Mouse (Mus musculus) embryo, embryonic 11.5 days (tissue): ENCODE results near the gene Lmntd2.
"Not testable (repeated sequence)": the region's sequence is repeated elsewhere in the genome, so short reads cannot be mapped to it uniquely, and the experiment has no call there.

ENCODE experiments used
- DNase-seq: peaks from one replicate; pipeline ENCODE4 v3.0.0-alpha.2; 2012; ENCODE audit warnings: low read depth, low spot score

Gene Lmntd2

DNA sequence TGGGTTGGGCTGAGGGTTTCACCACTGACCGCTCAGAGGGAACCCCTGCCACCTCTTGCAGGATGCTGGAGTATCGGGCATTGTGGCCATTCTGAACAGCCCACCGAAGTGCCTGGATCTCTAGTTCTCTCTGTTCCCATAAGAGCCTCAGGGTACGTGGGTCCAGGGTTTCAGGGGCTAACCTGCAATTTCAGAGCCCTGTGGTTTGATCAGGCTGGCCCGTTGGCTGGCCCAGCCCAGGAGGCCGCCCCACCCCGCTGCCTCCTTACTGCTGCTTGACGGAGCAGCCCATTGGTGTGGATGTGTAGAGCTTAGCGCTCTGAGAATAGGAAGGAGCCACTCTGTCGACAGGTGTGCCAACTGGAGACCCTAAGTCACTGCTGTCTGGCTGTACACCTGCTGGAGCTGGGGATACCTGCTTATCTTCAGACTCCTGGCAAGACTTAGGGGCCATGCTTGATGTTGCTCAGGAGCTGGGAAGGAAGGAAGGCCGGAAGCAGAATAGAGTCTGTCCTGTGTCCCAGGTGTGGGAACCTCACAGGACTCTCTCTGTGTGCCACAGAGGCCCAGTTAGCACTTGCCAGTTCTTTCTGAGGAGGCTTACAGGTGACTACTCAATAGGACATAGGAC lies at the start of gene Lmntd2:
Gene Lmntd2 (minus strand): TSS at position 476 of the 631 bp plus-strand sequence.
- no peak for DNase-seq

DNA sequence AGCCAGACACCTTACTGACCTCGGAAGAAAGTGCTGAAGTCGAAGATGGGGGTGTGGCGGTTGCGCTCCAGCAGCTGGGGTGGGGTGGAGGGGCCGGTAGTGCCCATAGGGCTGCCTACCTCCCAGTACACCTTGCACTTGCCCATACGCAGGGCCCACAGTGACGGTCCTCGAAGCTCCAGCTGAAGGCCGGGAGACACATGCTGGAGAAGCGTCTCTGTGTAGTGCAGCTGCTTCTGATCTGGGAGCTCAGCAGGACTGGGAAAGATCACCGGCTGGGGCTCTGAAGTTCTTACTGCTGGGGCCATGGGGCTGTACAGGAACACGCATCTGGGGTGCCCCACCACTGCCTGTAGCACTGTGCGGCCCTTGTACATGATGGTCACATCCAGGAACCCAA lies 49.8 kb upstream of the Lmntd2 start:
- DNase-seq = no peak

DNA sequence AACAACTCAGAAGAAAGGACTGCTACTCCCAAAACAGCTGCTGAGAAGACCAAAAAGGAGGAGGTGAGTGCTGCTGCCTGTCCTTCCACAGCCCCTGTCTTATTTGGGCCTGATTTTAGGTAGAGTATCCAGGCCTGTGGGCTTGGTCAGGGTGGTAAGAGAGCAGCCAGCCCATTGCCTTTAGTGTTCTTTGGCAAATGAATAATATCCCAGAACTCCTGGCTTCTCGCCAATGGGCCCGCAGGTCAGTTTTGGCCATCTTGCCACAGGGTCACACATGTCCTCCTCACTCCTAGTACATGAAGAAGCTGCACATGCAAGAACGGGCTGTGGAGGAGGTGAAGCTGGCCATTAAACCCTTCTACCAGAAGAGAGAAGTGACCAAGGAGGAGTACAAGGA lies 47.6 kb upstream of the Lmntd2 start:
- no peak for DNase-seq

DNA sequence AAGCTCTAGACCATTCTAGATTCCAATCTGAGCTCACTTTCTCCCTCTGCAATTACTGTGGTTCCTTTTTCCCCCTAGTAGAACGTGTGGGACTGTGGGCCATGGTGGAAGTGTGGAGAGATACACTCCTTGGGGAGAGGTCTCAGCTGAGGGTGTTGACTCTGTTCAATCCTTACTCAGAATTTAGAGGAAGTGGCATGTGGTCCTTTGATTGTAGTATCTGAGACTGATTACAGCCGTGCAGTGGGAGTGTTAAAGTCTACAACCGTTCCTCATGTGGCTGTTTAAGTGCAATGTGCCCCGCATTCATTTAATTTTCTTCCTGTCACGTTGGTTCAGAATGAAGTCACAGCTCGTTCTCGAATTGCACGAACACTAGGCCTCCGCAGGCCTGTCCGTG lies 42.3 kb upstream of the Lmntd2 start:
- no peak for DNase-seq

DNA sequence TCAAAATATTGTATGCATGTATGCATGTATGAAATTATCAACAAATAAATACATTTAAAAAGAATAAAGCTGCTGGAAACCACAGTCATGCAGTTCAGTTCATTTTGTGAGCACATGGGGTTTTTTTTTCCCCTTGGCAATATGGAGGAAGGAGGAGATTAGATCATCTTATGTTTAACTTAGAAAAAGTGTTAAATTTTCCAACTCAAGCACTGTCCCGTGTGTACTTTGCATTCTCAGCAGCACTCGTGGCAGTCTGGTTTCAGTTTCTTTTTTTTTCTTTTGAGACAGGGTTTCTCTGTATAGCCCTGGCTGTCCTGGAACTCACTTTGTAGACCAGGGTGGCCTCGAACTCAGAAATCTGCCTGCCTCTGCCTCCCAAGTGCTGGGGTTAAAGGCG lies 36.6 kb upstream of the Lmntd2 start:
- DNase-seq = not testable (repeated sequence)

DNA sequence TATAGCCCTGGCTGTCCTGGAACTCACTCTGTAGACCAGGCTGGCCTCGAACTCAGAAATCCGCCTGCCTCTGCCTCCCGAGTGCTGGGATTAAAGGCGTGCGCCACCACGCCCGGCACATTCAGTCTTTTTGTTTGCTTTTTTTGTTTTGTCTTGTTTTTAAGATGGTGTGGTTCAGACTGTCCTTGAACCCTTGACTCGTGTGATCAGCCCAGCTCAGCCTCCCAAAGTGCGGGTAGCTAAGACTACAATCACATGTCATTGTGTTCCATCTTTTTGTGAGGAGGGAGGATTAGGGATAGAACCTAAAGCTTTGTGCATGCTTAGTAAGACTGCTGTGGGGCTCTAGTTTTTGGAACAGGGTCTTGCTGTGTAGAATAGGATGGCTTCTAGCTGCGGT lies 17.7 kb upstream of the Lmntd2 start:
- DNase-seq = no peak

DNA sequence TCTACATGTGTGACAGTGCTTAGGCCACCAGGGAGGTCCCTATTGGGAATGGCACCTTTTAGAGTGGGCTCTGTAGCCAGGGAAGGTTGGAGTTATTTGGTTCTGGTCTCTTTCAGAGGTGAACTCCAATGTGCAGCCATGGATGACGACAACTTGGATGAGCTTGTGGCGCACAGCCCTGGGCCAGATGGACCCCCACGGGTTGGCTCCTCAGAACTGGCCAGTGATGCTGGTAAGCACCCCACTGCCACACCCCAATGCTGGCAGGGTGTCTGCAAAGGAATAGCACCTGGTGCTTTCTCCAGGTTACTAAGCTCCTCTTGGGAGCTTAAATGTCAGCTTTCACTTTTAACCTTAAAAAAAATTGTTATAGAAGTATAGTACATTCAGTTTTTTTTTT lies 17.2 kb upstream of the Lmntd2 start:
- no peak for DNase-seq

DNA sequence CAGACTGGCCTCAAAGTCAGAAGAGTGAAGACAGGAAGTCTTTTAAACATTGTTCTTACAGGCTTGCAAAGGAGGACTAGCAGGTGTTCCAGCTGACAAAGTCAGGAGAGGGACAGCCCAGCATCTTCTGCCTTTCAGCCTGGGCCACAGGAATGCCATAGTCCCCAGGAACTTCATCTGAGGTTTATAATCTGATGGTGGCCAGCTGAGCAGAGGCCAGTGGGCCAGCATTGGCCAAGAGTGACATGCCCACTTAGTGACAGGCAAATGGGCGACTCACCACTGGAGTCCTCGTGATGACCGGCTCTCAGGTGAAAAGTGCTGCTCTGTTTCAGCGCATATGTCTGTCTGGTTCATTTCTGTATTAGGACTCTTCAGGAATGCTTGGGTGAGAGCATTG lies 16.7 kb upstream of the Lmntd2 start:
- no peak for DNase-seq

DNA sequence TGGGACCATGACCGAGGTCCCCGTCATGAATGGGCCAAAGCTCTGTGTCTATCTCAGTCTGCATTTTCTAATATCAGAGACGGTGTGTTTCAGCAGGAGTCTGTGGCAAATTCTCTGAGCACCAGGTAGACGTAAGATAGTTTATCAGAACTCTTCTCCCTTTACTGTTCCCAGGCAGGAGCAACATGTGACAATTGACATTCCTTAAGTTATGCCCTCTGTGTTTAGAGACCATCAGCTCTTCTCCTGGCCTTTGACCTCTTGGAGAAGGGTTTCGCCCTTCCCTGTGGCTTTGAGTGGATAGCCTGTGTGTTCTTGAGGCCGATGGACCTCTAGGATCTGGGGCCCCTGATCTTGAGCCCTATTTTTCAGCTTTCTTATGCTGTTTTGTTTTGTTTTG lies 15.8 kb upstream of the Lmntd2 start:
- DNase-seq = no peak

DNA sequence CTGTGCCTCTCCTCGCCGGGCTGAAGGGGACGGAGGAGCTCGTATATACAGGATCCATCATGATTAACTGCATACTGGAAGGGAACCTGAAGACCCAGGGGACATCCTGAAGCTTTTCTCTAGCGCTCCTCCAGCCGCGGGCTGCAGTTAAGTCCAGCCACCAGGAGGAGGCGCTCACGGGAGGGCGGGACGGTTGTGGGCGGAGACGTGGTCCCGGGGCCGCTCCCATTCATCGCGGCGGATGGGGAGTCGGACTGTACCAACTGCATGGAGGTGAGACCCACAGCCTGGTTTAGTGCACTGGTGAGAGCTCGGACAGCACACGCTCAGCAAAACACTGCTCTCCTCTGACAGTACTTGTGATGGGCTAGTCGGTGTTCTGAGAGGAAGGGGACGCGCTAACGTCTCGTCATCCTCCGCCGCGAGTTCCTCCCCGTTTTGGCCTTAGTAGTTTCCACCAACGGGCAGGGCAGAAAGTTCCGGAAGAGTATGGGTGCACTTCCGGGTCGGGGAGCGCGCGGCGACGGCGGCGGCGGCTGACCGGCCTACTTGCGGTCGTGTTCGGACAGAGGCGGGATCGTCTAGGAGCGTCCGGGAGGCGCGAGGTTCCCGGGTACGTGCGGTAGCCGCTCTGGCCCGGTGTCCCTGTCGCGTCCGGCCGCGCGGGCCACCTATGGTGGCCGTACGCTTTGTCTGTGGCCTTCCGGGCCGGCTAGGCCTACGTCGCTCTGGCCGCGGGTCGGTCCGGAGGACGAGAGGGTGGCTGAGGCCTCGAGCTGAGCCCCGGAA lies 14.6 kb upstream of the Lmntd2 start, which contains the start of gene Phrf1:
Gene Phrf1 (plus strand): TSS at position 506 of the 789 bp plus-strand sequence.
- peak; percentile 87 for DNase-seq

DNA sequence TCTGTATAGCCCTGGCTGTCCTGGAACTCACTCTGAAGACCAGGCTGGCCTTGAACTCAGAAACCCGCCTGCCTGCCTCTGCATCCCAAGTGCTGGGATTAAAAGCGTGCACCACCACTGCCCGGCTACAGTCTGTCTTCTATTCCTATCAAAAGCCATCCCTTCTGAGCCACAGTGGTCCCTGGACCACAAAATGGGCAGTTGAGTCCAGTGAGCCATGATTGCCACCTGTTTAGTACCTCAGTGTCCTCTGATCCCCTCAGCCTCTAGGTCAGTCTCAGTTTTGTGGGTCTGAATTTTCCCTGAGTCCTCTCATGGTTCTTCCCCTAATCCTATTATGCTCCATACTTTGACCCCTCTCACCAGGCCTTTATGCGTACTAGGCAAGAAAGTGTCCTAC lies 13.9 kb upstream of the Lmntd2 start:
- DNase-seq = no peak

DNA sequence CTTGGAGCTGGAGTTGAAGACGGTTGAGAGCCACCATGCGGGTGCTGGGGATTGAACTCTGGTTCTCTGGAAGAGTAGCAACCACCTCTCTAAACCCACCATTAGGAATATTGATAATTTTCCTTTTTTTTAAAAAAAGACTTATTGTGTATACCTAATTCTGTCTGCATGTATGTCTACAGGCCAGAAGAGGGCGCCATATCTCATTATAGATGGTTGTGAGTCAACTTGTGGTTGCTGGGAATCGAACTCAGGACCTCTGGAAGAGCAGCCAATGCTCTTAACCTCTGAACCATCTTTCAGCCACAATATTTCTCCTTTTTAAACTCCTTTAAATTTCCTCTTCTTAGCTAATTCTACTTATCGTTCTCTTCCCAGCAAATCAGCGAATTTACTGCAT lies 12.7 kb upstream of the Lmntd2 start:
- DNase-seq = no peak

DNA sequence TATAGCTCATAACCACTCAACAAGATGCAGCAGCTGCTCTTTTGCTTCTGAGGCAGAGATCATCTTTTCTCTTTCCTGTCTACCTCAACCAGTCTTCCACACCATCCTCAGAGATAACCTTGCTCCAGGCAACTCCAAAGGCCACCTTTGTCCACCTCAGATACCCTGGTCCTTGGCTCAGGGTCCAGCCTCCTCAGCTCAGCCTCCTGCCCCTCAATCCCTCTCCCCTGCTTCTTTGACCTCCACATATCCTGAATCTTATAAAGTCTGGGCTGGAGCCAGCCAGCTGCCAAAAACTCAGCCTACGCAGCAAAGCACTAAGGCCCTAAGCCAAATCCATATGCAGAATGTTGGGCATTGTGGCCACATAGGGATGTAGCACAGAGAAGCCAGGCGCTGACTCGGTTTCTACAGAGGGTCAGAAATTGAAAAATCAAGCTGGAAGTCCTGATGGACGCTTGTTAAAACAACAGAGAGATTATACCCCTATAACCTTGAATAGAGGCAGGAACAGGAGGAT lies 8.9 kb upstream of the Lmntd2 start:
- no peak for DNase-seq

DNA sequence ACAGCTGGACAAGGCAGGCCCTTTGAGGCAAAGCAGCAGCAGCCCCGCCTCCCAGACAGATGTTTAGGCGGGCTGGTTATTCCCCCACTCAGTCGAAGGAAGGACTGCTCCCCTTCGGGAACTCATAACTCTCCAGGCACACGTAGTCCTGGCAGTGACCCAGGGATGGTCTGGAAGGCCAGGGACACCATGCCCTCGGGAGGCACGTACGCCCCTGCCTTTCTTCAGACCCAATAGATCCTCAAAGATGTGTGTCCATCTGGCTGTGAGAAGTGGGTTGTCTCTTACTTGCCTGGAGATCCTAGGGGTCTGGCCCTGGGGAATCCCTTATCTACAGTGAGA lies 8.2 kb upstream of the Lmntd2 start:
- no peak for DNase-seq

DNA sequence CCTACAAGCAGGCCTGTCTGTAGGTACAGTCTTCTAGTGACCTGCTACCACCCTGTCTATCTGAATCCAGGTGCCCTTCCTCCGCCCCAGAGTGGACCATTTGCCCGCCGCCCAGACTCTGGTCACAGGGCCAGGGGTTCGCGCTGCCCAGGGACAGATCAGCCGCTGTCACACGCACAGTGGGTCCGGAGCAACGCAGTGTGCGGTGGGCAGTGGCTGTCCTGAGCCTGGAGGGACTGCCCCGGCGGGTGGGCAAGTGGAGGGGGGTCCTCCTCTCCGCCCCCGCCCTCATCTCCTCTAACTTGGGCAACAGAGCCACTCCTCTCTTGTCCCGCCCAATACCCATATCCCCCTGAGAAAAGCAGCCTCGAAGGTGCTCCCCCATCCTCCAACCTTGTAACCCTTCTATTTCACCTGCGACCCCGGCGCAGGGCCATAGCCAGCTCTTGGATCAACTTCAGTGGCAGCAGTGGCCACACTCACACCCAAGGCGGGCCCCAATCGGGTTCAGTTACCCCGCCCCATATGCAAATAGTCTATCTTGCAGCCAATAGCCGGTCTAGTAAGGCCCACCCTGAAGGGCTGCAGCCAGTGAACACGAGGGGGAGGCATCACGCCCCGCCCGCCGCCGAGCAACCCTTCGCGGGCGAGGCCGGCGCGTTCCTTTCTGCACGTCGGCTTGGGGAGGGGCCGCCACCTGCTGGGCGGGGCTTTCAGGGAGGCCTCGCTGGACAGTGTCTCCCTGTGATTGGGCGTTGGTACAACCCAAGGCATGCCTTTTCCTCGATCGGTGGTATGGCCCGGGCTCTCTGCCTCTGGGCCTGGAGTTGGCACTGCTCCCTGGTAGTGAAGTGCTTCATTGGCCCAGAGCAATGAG lies 7.6 kb upstream of the Lmntd2 start:
- DNase-seq = peak; percentile 97

DNA sequence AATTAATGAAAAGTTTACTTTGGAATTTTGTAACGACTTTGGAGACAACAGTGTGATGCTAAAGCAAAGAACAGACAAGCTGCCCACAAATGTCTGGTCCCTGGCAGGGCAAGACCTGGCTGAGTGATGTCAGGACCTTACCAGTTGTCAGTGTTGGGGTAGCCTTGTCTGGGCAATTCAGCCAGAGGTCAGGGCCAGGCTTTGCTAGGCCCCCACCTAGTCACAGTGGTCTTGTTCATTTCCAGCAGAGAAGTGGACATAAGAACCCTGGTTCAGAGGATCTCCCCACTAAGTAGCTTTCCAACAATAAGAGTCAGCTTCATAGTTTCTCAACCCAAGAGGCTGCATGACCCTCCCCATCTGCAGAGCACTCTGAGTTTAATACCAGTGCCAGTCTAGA lies 6.5 kb upstream of the Lmntd2 start:
- DNase-seq = no peak

DNA sequence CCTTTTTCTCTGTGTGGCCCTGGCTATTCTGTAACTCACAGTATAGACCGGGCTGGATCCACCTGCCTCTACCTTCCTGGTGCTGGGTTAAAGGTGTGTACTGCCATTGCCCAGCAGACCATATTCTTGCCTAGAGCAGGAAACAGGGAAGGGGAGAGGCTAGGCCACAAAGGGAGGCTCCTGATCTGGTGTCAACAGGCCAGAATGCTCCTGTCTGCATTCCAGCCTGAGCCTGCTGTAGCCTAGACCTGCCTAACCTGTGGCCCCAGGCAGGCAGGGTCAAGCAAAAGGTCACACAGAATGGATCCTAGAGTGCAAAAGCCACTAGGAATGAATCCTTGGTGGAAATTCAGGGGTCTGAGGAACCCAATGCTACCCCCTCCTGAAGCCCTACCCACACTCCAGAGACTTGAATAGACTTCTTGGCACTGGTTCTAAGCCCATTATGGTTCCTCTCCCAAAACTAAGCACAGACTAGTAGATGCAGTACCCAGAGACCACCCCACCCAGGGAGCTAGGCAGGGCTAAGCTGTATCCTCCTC lies 5.7 kb upstream of the Lmntd2 start:
- DNase-seq = no peak

DNA sequence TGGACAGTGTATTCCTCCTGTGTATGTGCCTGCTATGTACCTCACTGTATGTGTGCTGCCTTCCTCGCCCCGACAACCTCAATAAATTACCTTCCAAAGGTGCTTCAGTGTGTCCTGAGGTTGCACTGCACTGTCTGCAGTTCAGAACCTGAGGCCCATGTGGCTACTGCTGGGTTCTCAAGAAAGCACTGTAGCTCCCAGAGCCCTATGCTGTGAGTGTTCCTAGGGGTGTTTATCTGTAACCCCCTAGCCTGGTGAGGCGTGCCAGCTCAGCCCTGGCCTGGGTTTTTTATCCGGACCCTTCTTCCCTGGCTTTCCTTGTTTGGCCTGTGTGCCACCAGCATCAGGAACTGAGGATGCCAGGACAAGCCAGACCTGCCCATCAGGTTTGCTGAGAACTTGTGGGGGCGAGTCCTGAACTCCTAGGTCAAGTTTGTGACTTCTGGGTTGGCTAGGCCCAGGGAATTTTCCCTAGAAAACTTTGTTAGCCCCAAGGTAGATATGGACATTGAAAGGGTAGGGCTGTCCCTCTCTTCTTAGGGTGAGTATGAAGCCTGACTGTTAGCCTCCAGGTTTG lies 4.8 kb upstream of the Lmntd2 start:
- no peak for DNase-seq

DNA sequence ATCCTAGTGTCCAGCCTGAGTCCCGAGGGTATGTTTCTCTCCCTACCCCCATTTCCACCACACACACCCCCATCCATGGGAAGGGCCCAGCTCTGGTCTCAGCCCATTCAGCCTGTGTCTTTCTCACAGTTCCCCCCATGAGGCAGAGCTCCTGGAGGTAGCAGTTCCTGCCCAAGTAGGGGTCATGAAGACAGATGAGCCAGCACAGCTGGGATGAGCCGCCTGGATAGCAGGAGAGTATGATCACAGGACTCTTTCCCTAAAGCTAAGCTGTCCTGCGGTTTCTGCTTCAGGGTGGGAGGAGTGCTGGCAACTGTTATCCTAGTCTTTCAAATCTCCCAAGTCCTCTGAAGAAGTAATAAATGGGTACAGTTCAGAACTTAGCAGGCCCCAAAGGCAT lies 4.3 kb upstream of the Lmntd2 start:
- DNase-seq = no peak

DNA sequence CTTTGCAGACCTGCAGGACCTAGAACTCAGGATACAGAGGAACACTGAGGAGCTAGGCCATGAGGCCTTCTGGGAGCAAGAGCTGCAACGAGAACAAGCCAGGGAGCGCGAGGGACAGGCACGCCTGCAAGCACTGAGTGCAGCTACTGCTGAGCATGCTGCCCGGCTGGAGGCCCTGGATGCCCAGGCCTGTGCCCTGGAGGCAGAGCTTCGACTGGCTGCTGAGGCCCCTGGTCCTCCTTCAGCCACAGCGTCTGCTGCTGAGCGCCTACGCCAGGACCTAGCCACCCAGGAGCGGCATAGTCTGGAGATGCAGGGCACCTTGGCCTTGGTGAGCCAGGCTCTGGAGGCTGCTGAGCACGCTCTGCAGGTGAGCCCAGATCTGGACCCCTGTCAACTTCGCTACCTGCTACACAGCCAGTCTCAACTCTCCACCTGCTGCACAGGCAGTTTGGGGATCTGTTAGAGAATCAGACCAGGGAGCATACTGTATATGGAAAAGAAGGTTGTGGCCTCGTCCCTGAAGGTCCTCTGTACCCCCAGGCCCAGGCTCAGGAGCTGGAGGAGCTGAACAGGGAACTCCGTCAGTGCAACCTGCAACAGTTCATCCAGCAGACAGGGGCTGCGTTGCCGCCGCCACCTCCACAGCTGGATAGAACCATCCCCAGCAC lies 3.6 kb upstream of the Lmntd2 start:
- DNase-seq = no peak

DNA sequence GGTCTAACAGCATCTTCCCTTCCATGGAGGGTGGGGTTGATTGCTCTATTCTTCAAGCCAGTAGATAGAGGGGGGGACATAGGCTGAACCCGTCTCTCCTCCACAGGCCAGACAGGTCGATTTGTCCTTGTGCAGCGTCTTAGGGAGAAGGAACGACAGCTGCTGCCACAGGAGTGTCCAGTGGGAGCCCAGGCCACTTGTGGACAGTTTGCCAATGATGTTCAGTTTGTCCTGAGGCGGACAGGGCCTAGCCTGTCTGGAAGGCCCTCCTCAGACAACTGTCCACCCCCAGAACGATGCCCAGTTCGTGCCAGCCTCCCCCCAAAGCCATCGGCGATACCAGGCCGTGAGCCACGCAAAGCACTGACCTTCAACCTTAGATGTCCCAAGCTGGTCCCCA lies 3.0 kb upstream of the Lmntd2 start:
- no peak for DNase-seq
